Mouse (Mus musculus) heart, adult 18-20 months (tissue): Measurements from ENCODE around the gene Lnx2. TPM values are rescaled to one million over a fixed set of nuclear protein-coding genes. Genes with fewer than 3 reads are reported as not detected.

Experiments
- DNase-seq, 2 experiments: peaks; one replicate each; pipeline ENCODE4 v3.0.0; 2021 to 2022; ENCODE audit warnings: mixed read lengths in 1 of 2
- total RNA-seq, 2 experiments: library from RNA; stranded (reverse); gene quantifications; 2 replicates each; pipeline ENCODE4 v1.2.3; 2021

The Lnx2 gene
- total RNA-seq, 2 experiments from 2014 or later = 12.3 to 13.1 TPM

DNA sequence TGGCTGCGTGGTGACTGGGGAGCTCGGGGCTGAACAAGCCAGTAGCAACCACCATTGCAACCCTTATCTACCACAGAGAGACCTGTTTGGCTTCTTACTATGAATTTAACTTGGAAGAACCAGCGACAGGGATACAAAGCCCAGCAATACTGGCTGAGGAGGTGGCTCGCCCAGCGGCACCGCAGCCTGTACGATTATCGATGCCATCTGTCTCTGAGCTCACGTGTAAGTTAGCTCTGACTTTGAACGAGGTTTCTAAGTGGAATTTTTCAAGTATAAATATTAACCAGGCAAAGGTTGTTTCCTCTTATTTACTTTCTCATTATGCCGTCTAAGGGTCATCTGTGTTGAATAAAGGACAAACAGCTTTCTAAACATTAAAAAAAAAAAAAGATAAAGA, 58.9 kb downstream of the Lnx2 start:
- DNase-seq = no peak

DNA sequence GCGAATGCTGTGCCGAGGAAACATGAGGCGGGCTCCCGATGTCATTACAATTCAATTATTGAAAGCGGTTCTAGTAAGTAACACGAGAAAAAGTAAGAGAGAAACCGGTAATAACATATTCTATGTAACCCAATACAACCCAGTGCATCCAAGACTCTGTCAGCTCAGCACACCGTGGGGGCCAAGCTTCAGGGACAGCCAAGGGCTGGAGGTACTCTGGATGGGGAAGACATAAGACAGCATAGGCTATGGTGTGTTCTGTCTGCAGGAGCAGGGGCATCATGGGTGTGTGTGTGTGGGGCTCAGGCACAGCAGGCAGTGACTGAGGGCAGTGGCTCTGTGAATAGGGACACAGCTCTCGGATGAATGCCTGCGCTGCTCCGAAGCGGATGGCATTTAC, 59.8 kb downstream of the Lnx2 start:
- DNase-seq = no peak

DNA sequence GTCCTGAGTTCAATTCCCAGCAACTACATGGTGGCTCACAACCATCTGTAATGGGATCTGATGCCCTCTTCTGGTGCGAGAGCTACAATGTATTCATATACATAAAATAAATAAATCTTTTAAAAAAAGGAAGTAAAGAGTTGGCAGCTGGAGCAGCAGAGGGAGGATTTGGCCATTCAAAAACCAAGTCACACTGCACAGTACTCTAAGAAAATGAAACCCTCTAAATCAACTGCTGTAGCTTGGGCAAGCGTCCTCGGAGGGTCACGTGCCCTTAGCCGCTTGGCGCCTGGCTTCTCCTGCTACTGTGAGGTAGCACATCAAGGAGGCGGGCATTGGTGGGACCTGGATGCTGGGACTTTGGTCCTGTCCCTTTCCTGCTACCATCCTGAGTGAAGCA, 61.2 kb downstream of the Lnx2 start:
- no peak for DNase-seq

DNA sequence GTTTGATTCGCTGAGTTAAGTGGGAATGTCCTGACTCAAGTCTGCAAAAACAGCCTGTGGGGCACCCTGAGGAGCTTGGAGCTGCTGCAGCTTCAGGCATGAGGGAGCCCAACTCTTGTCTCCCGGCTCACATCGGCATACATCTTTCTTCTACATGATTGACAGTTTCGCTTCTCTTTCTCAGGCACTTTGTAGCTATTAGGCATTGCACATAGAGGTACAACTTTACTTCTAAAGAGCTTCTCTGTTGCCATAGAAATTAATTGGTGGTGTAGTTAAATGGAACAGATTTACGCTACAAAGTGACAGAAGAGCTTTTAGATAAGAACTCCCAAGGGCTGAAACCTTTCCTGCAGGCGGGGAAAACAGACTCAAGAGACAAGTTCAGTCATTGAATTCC, 62.5 kb downstream of the Lnx2 start:
- no peak for DNase-seq

GRCm38 (mm10) chr5:147011333-147011732, 65.1 kb downstream of the Lnx2 start:
- DNase-seq = no peak

DNA sequence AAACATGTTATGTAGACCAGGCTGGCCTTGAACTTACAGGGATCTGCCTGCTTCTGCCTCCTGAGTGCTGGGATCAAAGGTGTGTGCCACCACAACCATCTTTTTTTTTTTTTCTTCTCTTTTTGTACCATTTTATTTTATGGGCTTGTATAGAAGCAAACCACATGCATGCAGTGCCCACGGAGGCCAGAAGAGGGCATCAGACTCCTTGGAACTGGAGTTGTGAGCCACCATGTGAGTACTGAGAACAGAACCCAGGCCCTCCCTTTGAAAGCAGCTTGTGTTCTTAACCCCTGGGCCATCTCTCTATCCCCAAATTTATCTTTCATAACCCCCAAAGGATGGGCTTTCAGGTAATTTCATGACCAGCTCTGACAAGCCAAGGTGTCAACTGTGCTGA, 73.1 kb downstream of the Lnx2 start:
- no peak for DNase-seq

GRCm38 (mm10) chr5:147001312-147001711, 75.1 kb downstream of the Lnx2 start:
- no peak for DNase-seq

GRCm38 (mm10) chr5:146998802-146999201, 77.6 kb downstream of the Lnx2 start:
- DNase-seq = no peak

DNA sequence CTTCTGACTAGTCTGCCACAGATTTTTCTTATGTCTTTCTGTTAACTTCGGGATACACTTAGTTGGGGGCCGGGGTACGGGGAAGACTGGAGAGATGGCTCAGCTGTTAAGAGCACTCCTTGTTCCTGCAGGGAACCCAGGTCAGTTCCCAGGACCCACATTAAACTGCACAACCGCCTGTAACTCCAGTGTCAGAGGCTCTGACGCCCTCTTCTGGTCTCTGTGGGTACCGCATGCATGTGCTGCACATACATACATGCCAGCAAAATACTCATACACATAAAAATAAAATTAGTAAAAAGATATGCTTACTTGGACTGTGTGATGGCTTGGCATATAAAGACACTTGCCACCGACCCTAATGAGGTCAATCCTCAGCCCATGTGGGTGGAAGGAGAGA, 79.6 kb downstream of the Lnx2 start:
- no peak for DNase-seq

DNA sequence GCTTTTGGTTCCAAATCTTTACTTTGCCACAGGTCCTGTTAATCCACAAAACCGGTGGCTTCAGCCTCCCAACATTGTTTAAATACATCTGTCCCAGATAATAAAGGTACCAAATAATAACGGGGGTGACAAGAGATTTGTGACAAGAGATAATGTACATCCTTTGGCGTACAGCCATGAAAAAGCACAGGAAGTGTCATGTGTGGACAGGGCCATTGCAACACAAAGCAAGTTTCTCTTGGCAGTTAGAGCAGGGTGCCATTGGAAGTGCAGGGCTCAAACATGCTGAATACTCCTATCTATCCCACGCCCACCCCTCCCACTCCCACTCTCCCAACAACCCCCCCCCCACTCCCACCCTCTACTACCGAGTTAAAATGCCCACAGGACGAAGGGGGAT, 81.4 kb downstream of the Lnx2 start:
- DNase-seq = no peak

DNA sequence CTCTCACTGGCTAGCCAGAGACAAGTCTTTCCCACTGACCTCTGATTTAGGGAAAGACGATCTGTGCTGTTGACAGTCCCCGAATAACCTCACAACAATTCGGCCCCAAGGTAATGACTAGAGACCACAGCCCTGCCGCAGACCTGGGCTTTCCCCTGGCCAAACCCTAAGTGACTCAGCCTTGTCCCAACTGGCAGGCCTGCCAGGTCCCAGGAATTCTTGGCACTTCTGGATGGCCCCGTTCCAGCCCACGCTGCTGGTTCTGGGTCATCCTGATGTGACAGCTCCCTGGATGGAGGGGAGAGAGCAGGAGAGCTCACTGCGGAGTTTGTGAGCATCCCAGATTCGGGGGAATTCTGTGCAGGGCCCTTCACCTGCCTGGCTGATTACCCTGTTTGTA, 82.9 kb downstream of the Lnx2 start:
- peak; percentile 69 to 78 for DNase-seq

- no peak for DNase-seq
Measured at GRCm38 (mm10) chr5:146989051-146989450, 87.3 kb downstream of the Lnx2 start.

GRCm38 (mm10) chr5:146987588-146987987, 88.8 kb downstream of the Lnx2 start:
- DNase-seq = no peak

- no peak for DNase-seq
Measured at GRCm38 (mm10) chr5:146985725-146986433, 90.5 kb downstream of the Lnx2 start.

DNA sequence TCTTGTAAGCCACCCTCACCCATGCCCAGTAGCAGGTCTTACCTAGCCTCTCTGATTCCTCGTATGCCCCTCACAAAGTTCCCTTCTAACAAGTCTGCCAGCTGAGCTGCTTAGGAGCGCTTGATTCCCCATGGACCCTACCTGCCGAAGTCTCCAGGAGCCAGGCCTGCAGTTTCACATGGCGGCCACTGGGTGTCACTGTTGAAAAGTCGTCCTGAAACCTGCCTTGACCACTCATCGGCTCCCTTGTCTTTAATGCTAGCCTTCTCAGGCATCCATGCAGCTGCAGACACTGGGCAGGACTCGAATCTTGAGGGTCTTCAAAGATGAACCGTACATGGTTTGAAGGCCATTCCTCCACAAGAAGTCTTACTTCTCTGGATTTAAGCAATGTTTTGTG, 93.2 kb downstream of the Lnx2 start:
- peak; percentile 42 to 80 for DNase-seq

DNA sequence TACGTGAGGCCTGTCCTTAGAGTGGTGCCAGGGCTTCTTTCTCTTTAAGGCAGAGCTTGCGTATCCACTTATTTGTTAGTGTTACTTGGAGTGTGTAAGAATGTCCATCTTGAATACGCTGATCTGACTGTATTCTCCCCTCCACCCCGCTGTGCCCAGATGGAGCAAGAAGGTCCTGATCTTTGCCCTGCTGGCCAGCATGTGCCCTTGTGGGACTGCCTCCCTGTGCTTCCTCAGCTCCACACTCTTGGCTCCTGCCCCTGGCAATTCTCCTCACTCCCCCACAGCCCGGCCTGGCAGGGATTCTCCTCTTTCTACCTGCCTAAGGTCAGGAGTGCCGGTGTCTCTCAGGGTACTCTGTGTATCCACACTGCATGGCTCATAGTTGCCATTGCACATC, 95.0 kb downstream of the Lnx2 start:
- DNase-seq = no peak

- no peak for DNase-seq
Measured at GRCm38 (mm10) chr5:146974781-146975123, 101.6 kb downstream of the Lnx2 start.

- DNase-seq = no peak
Measured at GRCm38 (mm10) chr5:146973858-146974780, 102.3 kb downstream of the Lnx2 start.

DNA sequence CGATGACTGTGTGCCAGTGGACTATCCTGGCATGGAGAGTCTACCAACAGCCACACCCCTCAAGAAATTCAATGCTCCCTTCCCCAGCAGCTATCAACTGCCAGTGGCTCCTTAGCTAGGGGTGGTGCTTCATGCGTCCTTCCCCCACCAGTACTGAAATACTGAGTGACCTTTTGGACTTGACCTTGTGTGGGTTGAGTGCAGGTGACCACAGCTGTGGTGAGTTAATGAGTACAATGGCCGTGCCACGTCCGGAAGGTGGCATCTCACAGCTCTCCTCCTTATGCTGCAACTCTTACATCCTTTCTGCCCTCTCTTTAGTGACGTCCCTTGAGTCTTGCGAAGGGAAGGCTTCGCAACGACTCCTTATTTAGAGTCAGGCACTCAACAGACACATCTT, 103.0 kb downstream of the Lnx2 start:
- no peak for DNase-seq

DNA sequence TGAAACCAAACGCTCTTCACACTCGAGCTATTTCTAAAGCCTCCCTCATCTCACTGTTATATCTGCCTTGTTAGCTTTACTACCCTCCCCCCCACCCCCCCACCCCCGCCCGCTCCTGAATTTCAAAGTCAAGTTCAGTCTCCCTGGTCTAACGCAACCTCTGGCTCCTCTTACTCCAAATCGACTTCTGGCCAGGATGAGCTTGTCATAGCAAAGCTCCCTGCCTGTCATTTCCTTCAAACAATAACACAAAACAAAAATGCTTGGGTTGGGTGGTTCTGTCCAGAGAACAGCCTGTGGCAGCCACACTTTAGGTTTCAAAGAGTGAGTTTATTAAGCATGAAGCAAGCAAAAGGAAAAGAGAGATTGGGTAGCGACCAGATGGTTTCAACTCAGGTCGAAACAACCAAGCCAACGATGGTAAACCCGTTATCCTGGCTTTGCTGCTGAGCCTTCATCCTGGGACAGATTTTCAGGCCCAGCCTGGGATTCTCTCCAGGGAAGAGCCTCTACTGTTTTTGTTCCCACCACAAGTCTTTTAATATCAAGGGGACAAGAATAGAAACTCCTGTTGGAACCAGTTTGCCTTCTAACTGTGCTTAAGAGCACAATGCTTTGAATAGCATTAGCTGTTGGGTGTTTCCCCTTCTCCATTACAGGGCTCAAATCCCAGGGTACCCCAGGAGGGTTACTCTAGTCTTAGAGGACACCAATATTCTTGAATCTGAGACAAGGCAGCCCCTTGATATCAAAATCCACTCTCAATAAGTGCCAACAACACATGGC, 104.4 kb downstream of the Lnx2 start:
- DNase-seq = peak in 1 of 2 experiments; percentile 9

DNA sequence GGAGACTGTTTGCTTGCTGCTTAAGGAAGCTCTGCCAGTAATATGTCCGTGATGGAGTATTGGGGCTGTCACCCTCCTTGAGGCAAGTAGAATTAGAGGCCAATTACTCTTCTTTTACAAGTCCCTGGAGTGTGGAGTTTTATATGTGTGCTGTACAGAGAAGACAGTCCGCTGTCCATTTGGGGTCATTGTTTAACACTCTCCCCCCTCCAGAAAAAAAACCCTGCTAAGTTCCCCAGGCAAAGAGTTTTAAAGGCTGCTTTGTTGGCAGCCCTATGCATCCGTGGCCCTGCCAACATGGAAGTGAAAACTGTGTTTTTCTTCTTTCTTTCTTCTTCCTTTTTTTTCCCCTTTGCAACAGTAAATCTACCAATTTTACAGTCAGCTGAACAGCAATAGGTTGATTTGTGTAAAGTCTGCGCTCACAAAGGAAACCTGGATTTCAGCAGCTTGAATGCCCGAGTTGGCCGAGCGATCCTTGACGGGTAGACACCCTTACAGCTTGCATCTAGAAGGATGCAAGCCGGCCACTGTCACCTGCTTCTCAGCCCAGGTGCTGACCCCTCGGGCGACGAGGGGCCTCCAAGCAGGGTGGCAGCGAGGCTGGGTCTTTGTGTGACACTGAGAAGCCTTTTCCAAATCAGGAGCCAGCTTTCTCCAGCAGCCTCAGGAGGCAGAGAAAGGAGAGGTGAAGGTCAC, 107.5 kb downstream of the Lnx2 start:
- no peak for DNase-seq
